Mouse (Mus musculus): ENCODE data around the gene Apaf1. TPM values are rescaled to one million over a fixed set of nuclear protein-coding genes. Genes with fewer than 3 reads are reported as not detected.

The Apaf1 gene
- polyA plus RNA-seq, 1 experiment from 2014 or later, result 15.6 TPM

DNA sequence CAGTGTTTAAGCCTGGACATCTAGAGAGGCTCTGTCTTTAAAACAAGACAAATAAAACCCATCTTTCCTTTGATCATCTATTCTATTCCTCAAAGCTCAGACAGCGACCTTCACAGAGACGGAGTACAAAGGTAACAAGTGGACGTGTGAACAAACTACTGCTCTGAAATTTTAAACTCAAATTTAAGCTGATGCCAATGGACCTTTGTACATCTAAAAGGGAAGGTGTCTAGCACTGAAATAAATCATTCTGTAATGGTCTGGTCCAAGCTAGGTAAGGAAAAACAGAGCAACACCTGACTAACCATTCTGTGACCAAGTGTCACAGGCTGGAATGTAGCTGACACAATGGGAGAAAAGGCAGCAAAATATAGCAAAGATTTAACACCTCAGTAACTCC lies 31.4 kb downstream of the Apaf1 start:
- H3K36me3 ChIP-seq (ENCODE audit: control insufficient read depth, insufficient read depth, low read length), result peaks cover 17% of the 10 kb centered on the region
- no peaks in the 10 kb centered on the region for H3K9me3 ChIP-seq (ENCODE audit: control insufficient read depth, low read length)
- H3K4me3 ChIP-seq (ENCODE audit: low read length), result no peak overlapping the region
- no peaks in the 10 kb centered on the region for H3K4me1 ChIP-seq (ENCODE audit: control insufficient read depth, insufficient read depth, low read length)
- ATAC-seq, result no peak
- H3K27me3 ChIP-seq (replicated peaks; ENCODE audit: control insufficient read depth, insufficient read depth, low read length), result no peaks in the 10 kb centered on the region
- no peak overlapping the region for H3K4me2 ChIP-seq (ENCODE audit: low read depth, low read length)
- H3K27ac ChIP-seq (ENCODE audit: low read length), result no peak overlapping the region
- no peak overlapping the region for H3K9ac ChIP-seq (ENCODE audit: low read depth, low read length)
- 95% methylated on average over 3 of the region's 3 CpGs for WGBS

DNA sequence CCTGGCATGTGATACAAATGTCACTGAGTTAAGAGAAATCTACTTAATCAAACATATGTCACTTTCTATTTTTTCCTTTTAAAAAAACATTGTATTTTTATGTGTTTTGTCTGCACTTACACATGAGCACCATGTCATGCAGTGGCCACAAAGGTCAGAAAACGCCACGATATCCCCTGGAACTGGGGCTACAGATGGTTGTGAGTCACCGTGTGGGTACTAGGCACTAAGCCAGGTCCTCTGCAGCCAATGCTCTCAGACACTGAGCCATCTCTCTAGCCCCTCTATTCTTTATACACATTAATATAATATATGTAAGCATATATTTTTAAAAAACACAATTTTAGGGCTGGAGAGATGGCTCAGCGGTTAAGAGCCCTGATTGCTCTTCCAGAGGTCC lies 32.9 kb downstream of the Apaf1 start:
- Histone ChIP-seq H3K9me3 (ENCODE audit: control insufficient read depth, low read length) (no peaks in the 10 kb centered on the region), H3K36me3 (ENCODE audit: control insufficient read depth, insufficient read depth, low read length) (peaks cover 17% of the 10 kb centered on the region), H3K4me1 (ENCODE audit: control insufficient read depth, insufficient read depth, low read length) (no peaks in the 10 kb centered on the region), H3K4me3 (ENCODE audit: low read length) (no peak overlapping the region), H3K9ac (ENCODE audit: low read depth, low read length) (no peak overlapping the region), H3K27me3 (replicated peaks; ENCODE audit: control insufficient read depth, insufficient read depth, low read length) (no peaks in the 10 kb centered on the region), H3K4me2 (ENCODE audit: low read depth, low read length) (no peak overlapping the region), H3K27ac (ENCODE audit: low read length) (no peak overlapping the region)
- WGBS, result 87% methylated on average over 4 of the region's 4 CpGs
- ATAC-seq, result no peak

DNA sequence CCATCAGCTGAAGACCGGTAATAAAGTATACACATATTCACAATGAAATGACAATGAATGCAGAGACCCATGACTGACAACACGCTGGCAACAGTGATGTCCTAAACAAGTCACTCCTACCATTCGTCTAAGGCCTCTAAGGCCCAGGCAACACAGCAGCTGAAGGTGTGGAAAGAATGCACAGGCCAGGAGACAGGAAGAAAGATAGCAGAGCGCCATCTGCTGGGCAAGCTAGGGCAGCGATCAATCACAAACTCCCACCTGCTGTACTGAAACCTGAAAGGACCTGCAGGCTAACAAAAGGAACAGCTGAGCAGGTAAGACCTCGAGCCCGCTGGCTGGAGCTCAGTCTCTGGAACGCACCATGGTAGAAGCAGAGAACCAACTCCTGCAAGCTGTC lies 48.6 kb downstream of the Apaf1 start:
- Histone ChIP-seq H3K4me3 (ENCODE audit: low read length) (no peak overlapping the region), H3K27ac (ENCODE audit: low read length) (no peak overlapping the region), H3K4me1 (ENCODE audit: control insufficient read depth, insufficient read depth, low read length) (no peaks in the 10 kb centered on the region), H3K27me3 (replicated peaks; ENCODE audit: control insufficient read depth, insufficient read depth, low read length) (no peaks in the 10 kb centered on the region), H3K4me2 (ENCODE audit: low read depth, low read length) (no peak overlapping the region), H3K36me3 (ENCODE audit: control insufficient read depth, insufficient read depth, low read length) (peaks cover 5% of the 10 kb centered on the region; the same call in 1 of the 2 replicates), H3K9me3 (ENCODE audit: control insufficient read depth, low read length) (no peaks in the 10 kb centered on the region), H3K9ac (ENCODE audit: low read depth, low read length) (no peak overlapping the region)
- WGBS, result 25% methylated on average over 8 of the region's 8 CpGs
- peak; percentile 57 for ATAC-seq

DNA sequence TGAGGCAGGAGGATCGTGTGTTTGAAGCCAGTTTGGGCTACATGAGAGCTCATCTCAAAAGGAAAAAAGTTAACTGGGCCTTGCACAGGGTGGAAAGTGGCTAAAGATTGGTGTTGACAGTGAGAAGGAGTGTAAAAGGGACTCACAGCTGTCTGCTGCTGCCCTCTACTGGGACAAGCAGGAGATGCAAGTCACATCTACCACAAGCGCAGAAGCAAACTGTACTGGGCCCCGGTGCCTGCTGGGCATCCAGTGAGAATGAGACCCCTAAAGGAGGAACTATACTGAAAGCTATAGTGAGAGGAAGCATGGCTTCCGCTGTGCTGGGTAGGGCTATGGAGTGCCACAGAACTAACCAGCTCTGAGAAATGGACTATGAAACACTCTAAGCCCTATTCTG lies 50.2 kb downstream of the Apaf1 start:
- ATAC-seq, result peak; percentile 53
- no peaks in the 10 kb centered on the region for H3K27me3 ChIP-seq (replicated peaks; ENCODE audit: control insufficient read depth, insufficient read depth, low read length)
- H3K27ac ChIP-seq (ENCODE audit: low read length), result no peak overlapping the region
- no peaks in the 10 kb centered on the region for H3K4me1 ChIP-seq (ENCODE audit: control insufficient read depth, insufficient read depth, low read length)
- H3K4me2 ChIP-seq (ENCODE audit: low read depth, low read length), result no peak overlapping the region
- WGBS, result 18% methylated on average over 4 of the region's 4 CpGs
- 0 out of 2 replicates have a peak, but pooled peaks cover 3% of the 10 kb centered on the region for H3K36me3 ChIP-seq (ENCODE audit: control insufficient read depth, insufficient read depth, low read length)
- H3K9ac ChIP-seq (ENCODE audit: low read depth, low read length), result no peak overlapping the region
- H3K4me3 ChIP-seq (ENCODE audit: low read length), result no peak overlapping the region
- no peaks in the 10 kb centered on the region for H3K9me3 ChIP-seq (ENCODE audit: control insufficient read depth, low read length)

DNA sequence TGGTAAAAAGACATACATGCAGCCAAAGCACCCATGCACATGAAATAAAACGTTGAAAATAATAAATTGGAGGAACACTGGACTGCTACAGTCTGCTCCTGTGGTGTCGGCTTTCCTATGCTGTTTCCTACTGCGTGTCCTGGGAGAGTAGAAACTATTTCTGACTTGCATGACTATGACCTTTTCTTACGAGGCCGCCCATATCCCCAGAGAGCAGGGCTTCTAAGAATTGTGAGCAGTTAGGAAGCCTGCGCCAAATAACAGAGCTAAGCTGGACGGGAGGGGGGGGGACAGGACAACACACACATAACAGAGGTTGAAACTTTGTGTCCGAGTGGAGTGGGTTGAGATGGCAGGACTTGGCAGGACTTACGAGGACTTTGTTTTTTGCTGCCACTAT lies 51.4 kb downstream of the Apaf1 start:
- Histone ChIP-seq H3K9ac (ENCODE audit: low read depth, low read length) (no peak overlapping the region), H3K9me3 (ENCODE audit: control insufficient read depth, low read length) (no peaks in the 10 kb centered on the region), H3K4me3 (ENCODE audit: low read length) (no peak overlapping the region), H3K36me3 (ENCODE audit: control insufficient read depth, insufficient read depth, low read length) (0 out of 2 replicates have a peak, but pooled peaks cover 3% of the 10 kb centered on the region), H3K27ac (ENCODE audit: low read length) (no peak overlapping the region), H3K27me3 (replicated peaks; ENCODE audit: control insufficient read depth, insufficient read depth, low read length) (no peaks in the 10 kb centered on the region), H3K4me1 (ENCODE audit: control insufficient read depth, insufficient read depth, low read length) (no peaks in the 10 kb centered on the region), H3K4me2 (ENCODE audit: low read depth, low read length) (no peak overlapping the region)
- 85% methylated on average over 9 of the region's 9 CpGs for WGBS
- ATAC-seq, result no peak

DNA sequence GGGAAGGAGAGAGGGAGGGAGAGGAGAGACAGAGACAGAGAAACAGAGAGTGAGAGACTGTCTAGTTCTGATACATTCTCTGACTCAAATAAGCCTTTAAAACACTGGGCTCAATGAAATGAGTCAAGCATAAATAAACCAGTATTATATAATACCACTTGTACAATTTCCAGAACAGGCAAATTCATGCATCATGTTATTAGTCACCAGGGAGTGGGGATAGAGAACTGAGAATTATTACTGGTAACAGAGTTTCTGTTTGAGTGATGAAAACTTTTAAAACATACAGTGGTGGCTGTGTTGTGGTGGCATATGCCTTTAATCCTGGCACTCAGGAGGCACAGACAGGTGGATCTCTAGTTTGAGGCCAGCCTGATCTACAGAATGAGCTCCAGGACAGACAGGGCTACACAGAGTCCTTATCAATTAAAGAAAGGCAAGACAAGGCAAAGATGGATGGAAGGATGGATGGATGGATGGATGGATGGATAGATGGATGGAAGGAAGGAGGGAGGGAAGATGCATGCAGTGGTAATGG lies 53.5 kb downstream of the Apaf1 start:
- Histone ChIP-seq H3K4me1 (ENCODE audit: control insufficient read depth, insufficient read depth, low read length) (no peaks in the 10 kb centered on the region), H3K27ac (ENCODE audit: low read length) (no peak overlapping the region), H3K9ac (ENCODE audit: low read depth, low read length) (no peak overlapping the region), H3K9me3 (ENCODE audit: control insufficient read depth, low read length) (no peaks in the 10 kb centered on the region), H3K4me2 (ENCODE audit: low read depth, low read length) (no peak overlapping the region), H3K4me3 (ENCODE audit: low read length) (no peak overlapping the region), H3K36me3 (ENCODE audit: control insufficient read depth, insufficient read depth, low read length) (0 out of 2 replicates have a peak, but pooled peaks cover 3% of the 10 kb centered on the region), H3K27me3 (replicated peaks; ENCODE audit: control insufficient read depth, insufficient read depth, low read length) (no peaks in the 10 kb centered on the region)
- ATAC-seq, result no peak

DNA sequence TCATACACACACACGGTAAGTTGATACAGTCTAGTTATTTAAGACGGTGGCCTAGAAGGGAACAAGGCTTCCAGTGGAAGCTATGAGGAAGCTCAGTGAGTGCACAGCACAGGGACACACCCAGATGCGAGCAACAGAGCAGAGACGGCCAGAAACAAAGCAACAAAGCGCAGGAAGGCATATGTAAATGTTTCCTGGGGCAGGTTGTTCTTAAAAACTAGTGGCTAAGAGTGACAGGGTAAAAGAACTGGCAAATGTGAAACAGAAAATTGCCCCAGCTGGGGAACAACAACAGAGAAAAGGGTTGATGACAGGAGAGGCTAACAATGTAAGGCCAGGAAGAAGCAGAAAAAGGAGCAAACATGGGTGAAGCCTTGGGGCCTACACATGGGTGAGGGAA lies 54.6 kb downstream of the Apaf1 start:
- 85% methylated on average over 5 of the region's 5 CpGs for WGBS
- Histone ChIP-seq H3K4me1 (ENCODE audit: control insufficient read depth, insufficient read depth, low read length) (no peaks in the 10 kb centered on the region), H3K4me3 (ENCODE audit: low read length) (no peak overlapping the region), H3K27me3 (replicated peaks; ENCODE audit: control insufficient read depth, insufficient read depth, low read length) (no peaks in the 10 kb centered on the region), H3K4me2 (ENCODE audit: low read depth, low read length) (no peak overlapping the region), H3K36me3 (ENCODE audit: control insufficient read depth, insufficient read depth, low read length) (0 out of 2 replicates have a peak, but pooled peaks cover 3% of the 10 kb centered on the region), H3K27ac (ENCODE audit: low read length) (no peak overlapping the region), H3K9me3 (ENCODE audit: control insufficient read depth, low read length) (no peaks in the 10 kb centered on the region), H3K9ac (ENCODE audit: low read depth, low read length) (no peak overlapping the region)
- no peak for ATAC-seq

DNA sequence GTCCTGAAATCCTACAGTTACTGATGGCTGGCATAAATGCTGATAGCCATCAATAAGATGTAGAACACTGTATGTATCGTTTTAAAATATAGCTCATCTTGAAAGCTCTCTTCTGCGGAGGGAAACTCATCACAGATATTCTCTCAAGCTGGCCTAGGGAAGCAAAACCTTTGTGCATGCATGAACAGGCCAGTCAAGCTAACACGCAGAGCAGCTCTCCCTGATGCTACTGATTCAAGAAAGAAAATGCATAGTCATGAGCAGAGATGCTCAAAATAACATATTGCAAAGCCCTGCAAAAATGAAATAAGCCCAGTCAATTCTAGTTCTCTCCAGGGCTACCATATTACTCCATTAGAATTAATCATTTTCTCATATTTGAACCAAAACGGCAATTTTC lies 55.1 kb downstream of the Apaf1 start:
- H3K27me3 ChIP-seq (replicated peaks; ENCODE audit: control insufficient read depth, insufficient read depth, low read length), result no peaks in the 10 kb centered on the region
- 95% methylated on average over 4 of the region's 4 CpGs for WGBS
- ATAC-seq, result no peak

DNA sequence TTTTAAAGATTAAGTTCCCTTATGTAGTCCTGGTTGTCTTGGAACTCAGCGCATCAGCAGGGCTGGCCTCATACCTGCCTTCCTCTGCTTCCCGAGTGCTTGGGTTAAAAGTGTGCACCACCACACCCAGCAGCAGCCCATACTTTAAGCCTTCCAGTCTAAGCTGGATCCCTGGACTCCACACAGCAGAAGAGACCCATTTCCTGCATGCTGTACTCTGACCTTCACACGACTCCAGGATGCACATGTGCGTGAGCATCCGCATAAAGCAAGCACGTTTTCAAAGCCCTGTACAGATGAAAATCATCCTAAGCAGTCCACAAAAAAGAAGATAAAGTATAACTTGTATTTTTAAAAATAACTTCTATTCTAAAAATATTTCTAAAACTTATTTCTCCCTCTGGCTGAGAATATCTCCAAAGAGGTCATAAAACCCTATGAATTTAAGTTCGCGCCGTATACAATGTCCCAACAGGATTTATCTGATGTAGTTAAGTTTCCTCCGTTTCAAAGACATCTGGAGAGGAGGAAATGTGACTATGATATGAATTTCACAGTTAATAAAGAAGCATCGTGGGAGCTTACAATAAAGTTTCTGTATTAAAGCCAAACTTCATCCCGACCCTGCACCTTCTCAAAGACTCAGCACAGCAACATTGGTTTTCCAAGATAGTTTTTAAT lies 76.6 kb downstream of the Apaf1 start:
- Histone ChIP-seq H3K4me1 (ENCODE audit: control insufficient read depth, insufficient read depth, low read length) (no peaks in the 10 kb centered on the region), H3K4me2 (ENCODE audit: low read depth, low read length) (no peak overlapping the region), H3K4me3 (ENCODE audit: low read length) (no peak overlapping the region), H3K27me3 (replicated peaks; ENCODE audit: control insufficient read depth, insufficient read depth, low read length) (no peaks in the 10 kb centered on the region), H3K27ac (ENCODE audit: low read length) (no peak overlapping the region), H3K9me3 (ENCODE audit: control insufficient read depth, low read length) (no peaks in the 10 kb centered on the region), H3K9ac (ENCODE audit: low read depth, low read length) (no peak overlapping the region), H3K36me3 (ENCODE audit: control insufficient read depth, insufficient read depth, low read length) (no peaks in the 10 kb centered on the region)
- WGBS, result 81% methylated on average over 12 of the region's 12 CpGs
- ATAC-seq, result no peak

More for the DNA sequence above, 55.1 kb downstream of the Apaf1 start:
- no peak overlapping the region for H3K4me3 ChIP-seq (ENCODE audit: low read length)
- no peak overlapping the region for H3K9ac ChIP-seq (ENCODE audit: low read depth, low read length)
- H3K9me3 ChIP-seq (ENCODE audit: control insufficient read depth, low read length), result no peaks in the 10 kb centered on the region
- no peaks in the 10 kb centered on the region for H3K4me1 ChIP-seq (ENCODE audit: control insufficient read depth, insufficient read depth, low read length)
- no peak overlapping the region for H3K27ac ChIP-seq (ENCODE audit: low read length)
- H3K36me3 ChIP-seq (ENCODE audit: control insufficient read depth, insufficient read depth, low read length), result 0 out of 2 replicates have a peak, but pooled peaks cover 3% of the 10 kb centered on the region
- no peak overlapping the region for H3K4me2 ChIP-seq (ENCODE audit: low read depth, low read length)

DNA sequence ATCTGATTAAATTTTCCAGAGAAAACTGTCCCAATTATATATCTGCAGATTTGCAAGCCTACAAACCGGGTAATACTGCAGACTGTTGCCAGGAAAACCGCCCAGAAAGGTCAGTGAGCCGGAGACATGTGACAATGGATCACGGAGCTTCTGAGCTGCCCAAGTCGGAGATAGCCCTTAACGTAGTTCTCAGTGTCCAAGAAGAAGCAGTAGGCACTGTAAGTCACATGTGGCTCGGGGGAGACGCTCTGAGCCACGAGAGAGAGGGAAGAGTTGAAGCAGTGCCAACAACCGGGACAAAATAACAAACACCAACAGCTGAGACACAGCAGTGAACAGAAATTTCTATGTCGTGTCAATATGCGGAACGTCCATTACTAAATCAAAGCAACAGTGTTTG lies 81.1 kb downstream of the Apaf1 start:
- no peak for ATAC-seq
- Histone ChIP-seq H3K4me1 (ENCODE audit: control insufficient read depth, insufficient read depth, low read length) (no peaks in the 10 kb centered on the region), H3K4me3 (ENCODE audit: low read length) (no peak overlapping the region), H3K36me3 (ENCODE audit: control insufficient read depth, insufficient read depth, low read length) (no peaks in the 10 kb centered on the region), H3K9me3 (ENCODE audit: control insufficient read depth, low read length) (no peaks in the 10 kb centered on the region), H3K27me3 (replicated peaks; ENCODE audit: control insufficient read depth, insufficient read depth, low read length) (no peaks in the 10 kb centered on the region), H3K9ac (ENCODE audit: low read depth, low read length) (no peak overlapping the region), H3K4me2 (ENCODE audit: low read depth, low read length) (no peak overlapping the region), H3K27ac (ENCODE audit: low read length) (no peak overlapping the region)
- WGBS, result 75% methylated on average over 13 of the region's 13 CpGs
